Mouse (Mus musculus) forebrain, embryonic 15.5 days (tissue): ENCODE measurements around the gene Slc25a53. TPM values are rescaled to one million over a fixed set of nuclear protein-coding genes. Genes with fewer than 3 reads are reported as not detected.

Experiments
- ATAC-seq: fragments of 200-750 bp; cut with Nextera tagmentation; replicated peaks from 2 replicates; pipeline ENCODE4 v1.8.0; 2017; ENCODE audit warnings: mild to moderate bottlenecking, moderate TSS enrichment, moderate library complexity
- H3K27ac ChIP-seq: fragments of 300-500 bp; sonication (generic); replicated peaks from 2 replicates; pipeline ENCODE4 v1.5.1; 2015; ENCODE audit warnings: mild to moderate bottlenecking, inconsistent platforms
- H3K27me3 ChIP-seq: fragments of 300-500 bp; sonication (generic); 2 replicates; pipeline ENCODE4 v1.6.1; 2015; ENCODE audit warnings: inconsistent platforms
- H3K36me3 ChIP-seq: fragments of 300-500 bp; sonication (generic); 2 replicates; pipeline ENCODE4 v1.6.1; 2015; ENCODE audit warnings: mild to moderate bottlenecking, inconsistent platforms
- H3K4me1 ChIP-seq: fragments of 300-500 bp; sonication (generic); 2 replicates; pipeline ENCODE4 v1.6.1; 2015; ENCODE audit warnings: inconsistent platforms
- H3K4me2 ChIP-seq: fragments of 300-500 bp; sonication (generic); replicated peaks from 2 replicates; pipeline ENCODE4 v1.6.1; 2015; ENCODE audit warnings: mild to moderate bottlenecking, inconsistent platforms
- H3K4me3 ChIP-seq: fragments of 300-500 bp; sonication (generic); 2 replicates; pipeline ENCODE4 v1.5.1; 2015; ENCODE audit warnings: mild to moderate bottlenecking, inconsistent platforms
- H3K9ac ChIP-seq: fragments of 300-500 bp; sonication (generic); replicated peaks from 2 replicates; pipeline ENCODE4 v1.6.1; 2015; ENCODE audit warnings: mild to moderate bottlenecking, inconsistent platforms
- H3K9me3 ChIP-seq: fragments of 300-500 bp; sonication (generic); 2 replicates; pipeline ENCODE4 v1.6.1; 2016; ENCODE audit warnings: inconsistent platforms
- WGBS: fragments of 180-500 bp; shearing (Covaris S2); methylation state at CpG from one replicate; pipeline ENCODE4 v1.1.7; 2015; ENCODE audit warnings: mixed read lengths; 5-methylcytosine and 5-hydroxymethylcytosine counted together
- polyA plus RNA-seq: library from polyadenylated mRNA; unstranded; fragments of >200 nt; fragmentation: Nextera tagmentation; extraction: Ambion mirVana; gene quantifications from 2 replicates; pipeline ENCODE4 v1.2.1, GENCODE M21; 2015

Gene Slc25a53
- polyA plus RNA-seq = 15.7 and 17.8 TPM in 2 replicates

DNA sequence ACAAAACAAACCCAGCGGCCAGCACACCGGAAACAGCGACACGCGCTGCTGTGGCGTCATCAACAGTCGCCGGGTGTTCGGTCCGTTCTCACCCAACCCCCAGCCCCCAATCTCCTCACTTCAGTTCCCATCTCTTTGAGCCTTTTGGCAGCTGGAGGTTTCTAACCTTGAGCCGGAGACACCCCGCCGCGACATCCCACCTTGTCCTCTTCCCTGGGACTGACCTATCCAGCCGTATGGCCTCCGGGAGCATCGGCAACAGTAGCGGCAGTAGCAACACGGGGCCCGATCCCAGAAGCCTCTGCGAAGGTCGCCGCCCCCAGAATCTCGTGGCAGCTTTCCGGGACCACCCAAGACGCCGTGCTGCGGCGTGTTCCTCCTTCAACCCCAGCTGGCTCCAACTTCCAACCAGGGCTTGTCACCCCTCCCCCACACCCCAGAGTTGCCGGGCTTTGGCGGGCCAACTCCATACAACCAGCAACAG is at the start of gene Slc25a53:
Gene Slc25a53, minus strand, starts transcription at position 303 of the 484 bp plus-strand sequence.
- Histone ChIP-seq H3K27me3 (no peaks in the 10 kb centered on the region), H3K4me1 (peaks cover 7% of the 10 kb centered on the region), H3K27ac (peak within 1 kb of the TSS; percentile 91), H3K36me3 (no peaks in the 10 kb centered on the region), H3K9me3 (no peaks in the 10 kb centered on the region), H3K9ac (peak within 1 kb of the TSS; percentile 56), H3K4me2 (peak within 1 kb of the TSS; percentile 53), H3K4me3 (peak within 1 kb of the TSS; percentile 60)
- WGBS = 29% methylated on average over 31 of the region's 31 CpGs
- peak; percentile 97 for ATAC-seq

DNA sequence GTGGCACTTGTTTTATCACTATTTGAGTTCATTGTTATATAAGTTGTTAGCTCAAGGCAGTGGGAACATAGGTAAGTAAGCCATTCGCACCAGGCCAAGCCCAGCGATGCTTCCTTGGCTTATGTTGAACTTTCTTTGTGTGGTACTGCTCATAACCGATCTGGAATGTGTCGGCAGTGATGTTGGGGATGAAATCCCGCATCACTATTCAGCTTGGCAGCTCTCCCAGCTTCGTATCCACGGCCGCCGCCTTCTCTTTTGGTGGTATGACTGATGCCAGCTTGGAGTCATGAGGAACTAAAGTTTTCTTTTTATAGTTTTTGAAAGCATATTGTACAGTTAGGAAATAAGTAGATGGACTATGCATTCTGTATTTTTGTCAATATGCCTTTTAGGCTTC is 25.1 kb upstream of the Slc25a53 start:
- ATAC-seq = no peak
- no peak overlapping the region for H3K4me3 ChIP-seq
- no peak overlapping the region for H3K27ac ChIP-seq
- 55% methylated on average over 9 of the region's 9 CpGs for WGBS
- H3K9me3 ChIP-seq = no peaks in the 10 kb centered on the region
- H3K4me2 ChIP-seq = no peak overlapping the region
- H3K27me3 ChIP-seq = no peaks in the 10 kb centered on the region
- no peak overlapping the region for H3K9ac ChIP-seq
- no peaks in the 10 kb centered on the region for H3K36me3 ChIP-seq
- no peaks in the 10 kb centered on the region for H3K4me1 ChIP-seq

DNA sequence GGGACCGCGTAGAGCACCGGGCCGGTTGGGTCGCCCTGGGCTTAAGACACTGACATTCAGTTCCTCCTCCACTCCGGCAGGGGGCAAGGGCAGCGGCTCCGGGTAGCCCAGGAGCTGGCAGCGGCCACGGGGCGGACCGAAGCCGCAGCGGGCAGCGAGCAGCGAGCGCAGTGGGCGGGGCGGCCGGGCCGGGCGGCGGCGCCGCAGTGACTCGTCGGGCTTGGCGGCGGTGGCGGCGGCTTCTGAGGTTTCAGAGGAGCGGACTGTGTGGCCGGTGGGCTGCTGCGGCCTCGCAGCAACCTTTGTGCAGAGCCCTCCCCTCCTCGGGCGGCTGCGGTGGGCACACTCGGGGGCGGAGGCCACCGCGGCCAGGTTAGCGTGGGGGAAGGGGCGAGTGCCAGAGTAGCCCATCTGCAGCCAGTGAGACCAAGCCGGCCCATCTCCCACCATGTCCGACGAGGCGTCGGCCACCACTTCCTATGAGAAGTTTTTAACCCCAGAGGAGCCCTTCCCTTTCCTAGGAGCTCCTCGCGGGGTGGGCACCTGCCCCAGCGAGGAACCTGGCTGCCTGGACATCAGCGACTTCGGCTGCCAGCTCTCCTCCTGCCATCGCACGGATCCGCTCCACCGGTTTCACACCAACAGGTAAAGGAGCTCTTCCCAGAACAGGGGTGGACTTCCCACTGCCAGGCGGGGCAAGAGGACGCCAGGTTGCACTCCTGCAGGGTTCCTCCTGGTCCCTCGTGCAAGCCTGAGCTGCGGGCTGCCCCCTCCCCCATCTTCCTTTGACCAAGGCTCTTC is 11.5 kb upstream of the Slc25a53 start, which contains the start of gene Fam199x:
Gene Fam199x, plus strand, starts transcription at position 170 of the 801 bp plus-strand sequence.
- Histone ChIP-seq H3K27me3 (no peaks in the 10 kb centered on the region), H3K4me2 (peak within 1 kb of the TSS; percentile 69), H3K4me1 (0 out of 2 replicates have a peak, but pooled peaks cover 11% of the 10 kb centered on the region), H3K4me3 (peak within 1 kb of the TSS; percentile 80), H3K9ac (peak within 1 kb of the TSS; percentile 75), H3K9me3 (no peaks in the 10 kb centered on the region), H3K36me3 (no peaks in the 10 kb centered on the region), H3K27ac (no peak within 1 kb of the TSS)
- WGBS = 22% methylated on average over 60 of the region's 62 CpGs
- peak; percentile 97 for ATAC-seq

DNA sequence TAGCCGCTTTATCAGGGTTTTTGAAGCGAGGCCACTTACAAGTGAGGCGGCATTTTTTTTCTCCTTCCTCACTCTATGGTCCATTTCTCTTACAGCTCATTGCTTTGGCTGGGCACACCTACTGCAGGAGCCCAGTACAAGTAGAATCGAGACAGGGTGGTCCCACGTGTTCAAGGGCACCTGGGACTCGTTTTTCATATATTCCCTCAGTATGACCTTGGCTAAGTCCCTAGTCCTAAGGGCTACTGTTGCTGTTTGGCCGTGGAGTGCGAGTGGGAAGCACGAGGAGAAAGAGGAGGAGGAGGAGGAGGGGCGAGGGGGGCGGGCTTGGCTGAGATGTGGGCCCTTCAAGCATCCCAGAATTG is 10.9 kb upstream of the Slc25a53 start:
- H3K9ac ChIP-seq = peak overlapping the region; percentile 75
- peak overlapping the region; percentile 80 for H3K4me3 ChIP-seq
- no peaks in the 10 kb centered on the region for H3K27me3 ChIP-seq
- no peak overlapping the region for H3K27ac ChIP-seq
- no peak for ATAC-seq
- H3K36me3 ChIP-seq = no peaks in the 10 kb centered on the region
- H3K4me2 ChIP-seq = peak overlapping the region; percentile 69
- 13% methylated on average over 11 of the region's 11 CpGs for WGBS
- H3K4me1 ChIP-seq = 0 out of 2 replicates have a peak, but pooled peaks cover 11% of the 10 kb centered on the region
- no peaks in the 10 kb centered on the region for H3K9me3 ChIP-seq

DNA sequence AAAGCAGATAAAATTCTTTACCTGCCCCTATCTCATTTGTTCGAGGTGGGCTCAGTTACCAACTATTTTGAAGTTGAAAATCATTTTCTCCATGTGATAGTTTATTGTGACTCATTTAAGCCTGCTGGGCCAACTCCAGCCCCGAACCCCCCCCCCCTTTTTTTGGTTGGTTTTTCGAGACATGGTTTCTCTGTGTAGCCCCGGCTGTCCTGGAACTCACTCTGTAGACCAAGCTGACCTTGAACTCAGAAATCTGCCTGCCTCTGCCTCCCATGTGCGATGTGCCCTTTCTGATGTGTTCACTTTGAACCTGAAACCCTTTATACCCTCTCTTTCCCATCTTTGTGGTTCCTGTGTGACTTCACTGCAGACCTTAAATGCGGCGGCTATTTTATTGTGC is 400 bp upstream of the Slc25a53 start:
- Histone ChIP-seq H3K9ac (peak overlapping the region; percentile 56), H3K9me3 (no peaks in the 10 kb centered on the region), H3K27me3 (no peaks in the 10 kb centered on the region), H3K4me3 (peak overlapping the region; percentile 60), H3K4me1 (peaks cover 7% of the 10 kb centered on the region), H3K4me2 (peak overlapping the region; percentile 43), H3K36me3 (no peaks in the 10 kb centered on the region), H3K27ac (peak overlapping the region; percentile 91; the same call in 1 of the 2 replicates)
- peak; percentile 29; the same call in 1 of the 2 replicates for ATAC-seq
- 47% methylated on average over 7 of the region's 7 CpGs for WGBS

DNA sequence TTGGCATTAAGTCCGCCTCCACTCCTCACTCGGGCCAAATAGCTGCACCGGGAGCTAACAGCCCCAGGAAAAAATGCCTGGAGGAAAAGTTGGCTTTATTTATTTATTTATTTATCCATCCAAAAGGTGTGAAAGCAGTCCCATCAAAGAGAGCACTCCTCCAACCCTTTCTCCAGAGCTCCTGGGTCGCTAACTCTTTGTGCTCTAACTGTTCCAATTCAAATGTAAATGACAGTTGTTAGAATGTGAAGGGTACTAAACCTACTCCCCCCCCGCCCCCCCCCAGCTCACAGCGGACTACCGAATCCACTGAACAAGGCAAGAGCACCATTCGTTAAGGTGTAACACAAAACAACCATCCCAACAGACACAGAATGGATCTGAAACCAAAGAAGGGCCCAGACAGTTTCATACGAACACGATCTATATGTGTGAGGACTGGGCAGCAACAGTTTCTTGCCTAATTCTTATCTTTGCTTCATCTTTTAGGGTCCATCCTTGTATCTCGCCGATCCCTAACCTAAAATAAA is 567 bp downstream of the Slc25a53 start:
- H3K4me1 ChIP-seq = peaks cover 7% of the 10 kb centered on the region
- no peaks in the 10 kb centered on the region for H3K36me3 ChIP-seq
- H3K4me2 ChIP-seq = peak overlapping the region; percentile 53
- peak overlapping the region; percentile 91 for H3K27ac ChIP-seq
- H3K9me3 ChIP-seq = no peaks in the 10 kb centered on the region
- ATAC-seq = no peak
- H3K27me3 ChIP-seq = no peaks in the 10 kb centered on the region
- WGBS = 19% methylated on average over 12 of the region's 12 CpGs
- H3K9ac ChIP-seq = peak overlapping the region; percentile 56
- H3K4me3 ChIP-seq = peak overlapping the region; percentile 60

DNA sequence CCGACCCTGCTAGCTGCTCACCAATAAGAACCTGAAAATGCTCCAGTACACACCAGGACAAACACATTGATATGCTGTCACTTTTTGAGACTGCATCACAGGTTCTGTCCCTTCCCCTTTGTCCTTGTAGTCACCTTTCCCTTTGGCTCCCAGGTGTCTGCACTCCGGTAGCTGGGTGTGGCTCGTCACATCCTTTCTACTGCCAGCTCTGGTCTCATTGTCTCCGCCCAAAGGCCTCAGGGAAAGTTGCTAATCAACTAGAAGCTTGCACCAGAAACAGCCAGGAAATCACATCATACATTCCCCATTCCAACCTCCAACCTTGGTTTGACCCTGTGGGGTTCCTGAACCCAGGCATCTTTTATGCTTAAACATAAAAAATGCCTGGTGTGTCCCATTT is 3.8 kb downstream of the Slc25a53 start:
- WGBS = 73% methylated on average over 4 of the region's 4 CpGs
- Histone ChIP-seq H3K36me3 (no peaks in the 10 kb centered on the region), H3K4me2 (no peak overlapping the region), H3K9me3 (no peaks in the 10 kb centered on the region), H3K27ac (no peak overlapping the region), H3K9ac (no peak overlapping the region), H3K4me3 (no peak overlapping the region), H3K4me1 (peaks cover 7% of the 10 kb centered on the region), H3K27me3 (no peaks in the 10 kb centered on the region)
- ATAC-seq = no peak

DNA sequence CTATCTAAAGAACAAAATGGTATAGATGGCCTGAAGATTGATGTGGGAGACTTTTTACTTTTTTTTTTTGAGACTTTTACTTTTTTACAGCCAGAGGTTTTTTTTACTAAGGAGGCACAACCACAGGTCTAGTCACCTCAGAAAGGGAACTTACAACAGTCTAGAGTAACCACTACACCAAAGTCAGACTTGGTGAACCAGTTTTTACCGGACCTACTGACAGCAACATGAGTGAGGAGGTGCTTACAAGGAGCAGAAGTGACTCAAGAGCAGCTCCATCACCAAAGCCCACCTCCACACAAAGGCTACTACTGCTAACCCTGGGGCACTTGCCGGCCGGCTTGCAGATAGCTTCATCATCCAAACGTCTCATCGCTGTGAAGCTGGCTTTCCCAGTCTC is 6.4 kb downstream of the Slc25a53 start:
- peaks cover 1% of the 10 kb centered on the region for H3K4me1 ChIP-seq

DNA sequence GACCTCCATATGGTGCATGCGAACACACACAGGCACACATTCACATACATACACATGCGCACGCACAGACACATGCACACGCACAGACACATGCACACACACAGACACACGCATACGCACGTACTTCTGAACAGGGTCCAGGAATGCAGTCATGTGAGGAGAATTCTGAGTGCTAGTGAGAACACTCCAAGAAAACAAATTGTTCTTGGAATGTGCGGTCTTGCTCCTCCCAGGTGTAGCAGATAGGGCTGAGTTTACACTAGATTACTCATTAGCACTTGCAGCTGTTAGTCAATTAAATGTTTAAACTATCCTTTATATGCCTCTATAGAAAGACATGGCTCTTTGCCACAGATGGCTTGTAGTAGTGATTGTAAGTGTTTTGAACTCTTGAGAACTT is 7.2 kb downstream of the Slc25a53 start:
- Histone ChIP-seq H3K4me3 (no peak overlapping the region), H3K4me1 (no peaks in the 10 kb centered on the region), H3K27me3 (no peaks in the 10 kb centered on the region), H3K27ac (no peak overlapping the region), H3K9ac (no peak overlapping the region), H3K4me2 (no peak overlapping the region), H3K36me3 (no peaks in the 10 kb centered on the region), H3K9me3 (no peaks in the 10 kb centered on the region)
- 98% methylated on average over 8 of the region's 8 CpGs for WGBS
- ATAC-seq = no peak

More for the DNA sequence above, 6.4 kb downstream of the Slc25a53 start:
- H3K27me3 ChIP-seq = no peaks in the 10 kb centered on the region
- no peak for ATAC-seq
- no peak overlapping the region for H3K4me2 ChIP-seq
- 86% methylated on average over 5 of the region's 5 CpGs for WGBS
- no peaks in the 10 kb centered on the region for H3K9me3 ChIP-seq
- H3K36me3 ChIP-seq = no peaks in the 10 kb centered on the region
- H3K27ac ChIP-seq = no peak overlapping the region
- H3K9ac ChIP-seq = no peak overlapping the region
- H3K4me3 ChIP-seq = no peak overlapping the region

DNA sequence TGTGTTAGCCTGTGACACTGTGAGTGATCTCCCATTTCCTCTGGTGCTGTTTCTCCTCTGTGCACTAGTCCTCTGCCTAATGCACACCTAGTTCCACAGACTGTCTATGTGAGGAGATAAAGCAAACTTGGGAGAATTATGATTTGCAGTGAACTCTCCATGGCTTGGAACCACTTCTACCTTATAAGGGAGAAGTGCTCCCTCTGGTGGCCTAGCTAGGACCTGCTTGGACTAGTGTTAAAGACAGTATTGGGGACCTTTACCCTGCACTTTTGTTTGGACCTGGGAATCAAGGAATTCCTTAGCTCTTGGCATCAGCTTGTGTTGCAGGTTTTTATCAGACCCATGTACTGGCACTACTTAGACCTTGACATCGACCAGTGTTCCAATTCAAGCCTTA is 18.8 kb downstream of the Slc25a53 start:
- no peak overlapping the region for H3K27ac ChIP-seq
- 23% methylated on average over 1 of the region's 1 CpGs for WGBS
- no peaks in the 10 kb centered on the region for H3K9me3 ChIP-seq
- peak; percentile 67; the same call in 1 of the 2 replicates for ATAC-seq
- H3K27me3 ChIP-seq = no peaks in the 10 kb centered on the region
- H3K4me2 ChIP-seq = no peak overlapping the region
- no peaks in the 10 kb centered on the region for H3K36me3 ChIP-seq
- no peaks in the 10 kb centered on the region for H3K4me1 ChIP-seq
- no peak overlapping the region for H3K9ac ChIP-seq
- no peak overlapping the region for H3K4me3 ChIP-seq

DNA sequence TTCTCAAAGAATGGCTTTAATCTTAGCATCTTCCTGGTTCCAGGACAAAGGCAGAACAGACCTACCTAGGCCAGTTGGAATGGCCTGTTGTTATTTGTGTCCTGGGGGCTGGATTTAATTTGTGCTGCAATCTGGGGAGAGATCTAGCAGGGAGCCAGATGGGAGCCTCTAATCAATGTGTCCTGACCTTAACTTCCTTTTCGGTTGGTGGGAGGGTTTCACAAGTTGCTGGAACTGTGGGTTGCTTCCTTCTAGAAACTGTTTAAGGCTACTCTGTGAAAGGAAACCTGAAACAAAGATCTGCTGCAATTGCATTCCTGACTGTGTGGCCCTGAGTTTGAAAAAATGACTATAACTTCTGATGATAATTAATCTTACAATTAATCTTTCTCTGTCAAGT is 20.4 kb downstream of the Slc25a53 start:
- no peaks in the 10 kb centered on the region for H3K36me3 ChIP-seq
- H3K27me3 ChIP-seq = no peaks in the 10 kb centered on the region
- H3K4me1 ChIP-seq = no peaks in the 10 kb centered on the region
- H3K4me3 ChIP-seq = no peak overlapping the region
- H3K4me2 ChIP-seq = no peak overlapping the region
- H3K27ac ChIP-seq = no peak overlapping the region
- no peak overlapping the region for H3K9ac ChIP-seq
- 72% methylated on average over 1 of the region's 1 CpGs for WGBS
- ATAC-seq = no peak
- no peaks in the 10 kb centered on the region for H3K9me3 ChIP-seq

DNA sequence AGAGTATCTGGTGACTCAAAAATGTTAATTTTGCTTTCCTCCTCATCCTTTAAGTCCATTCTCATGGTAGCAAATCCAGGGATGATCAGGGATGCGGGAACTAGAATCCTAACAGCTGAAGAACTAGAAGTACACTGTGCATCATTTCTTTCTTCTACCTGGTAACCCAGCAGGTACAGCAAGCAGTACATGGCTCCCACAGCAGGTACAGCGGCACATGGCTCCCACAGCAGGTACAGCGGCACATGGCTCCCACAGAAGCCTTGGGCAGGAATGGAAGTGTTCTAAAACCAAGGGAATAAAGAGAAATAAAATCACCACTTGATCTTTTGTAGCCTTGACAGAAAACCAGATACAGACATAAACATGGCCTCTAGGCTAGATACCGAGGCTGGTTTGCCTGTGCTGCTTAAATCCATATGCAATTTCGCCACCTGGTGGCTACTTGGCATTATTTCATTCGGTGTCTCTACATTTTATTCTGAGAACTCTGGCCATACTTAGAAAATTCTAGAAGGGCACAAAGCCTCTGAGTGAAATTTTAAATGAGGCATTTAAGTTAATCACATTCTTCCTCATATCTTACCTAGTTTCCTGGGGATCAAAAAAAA is 22.9 kb downstream of the Slc25a53 start:
- Histone ChIP-seq H3K27me3 (no peaks in the 10 kb centered on the region), H3K27ac (no peak overlapping the region; the same call in 1 of the 2 replicates), H3K4me1 (no peaks in the 10 kb centered on the region), H3K9ac (no peak overlapping the region), H3K36me3 (0 out of 2 replicates have a peak, but pooled peaks cover 1% of the 10 kb centered on the region), H3K9me3 (no peaks in the 10 kb centered on the region), H3K4me3 (no peak overlapping the region), H3K4me2 (no peak overlapping the region)
- 55% methylated on average over 6 of the region's 6 CpGs for WGBS
- 0 out of 2 replicates have a peak, but pooled peaks have one; percentile 41 for ATAC-seq
